ENCODE assay signal across 8 mouse cellular contexts in genomic region chr19:10603660-10604523, GRCm38 (mm10). TPM values are rescaled to one million over a fixed set of nuclear protein-coding genes. Genes with fewer than 3 reads are reported as not detected.
DNase-seq lines count a peak whose midpoint lies in the region; ATAC-seq and TF ChIP-seq lines count a peak whose summit lies in the region.

No protein-coding gene starts in this region.

- TF ChIP-seq POLR2A in thymus, adult 2 months (IDR thresholded peaks at IDR 0.05; ENCODE audit: control insufficient read depth, extremely low read depth, insufficient read depth, low read length, poor library complexity), result no peak

- DNase-seq in adrenal gland, postnatal 10 days, result peak; percentile 9
- no peak for DNase-seq in adrenal gland, adult 2 months
- DNase-seq in thymus, adult 2 months, result peak; percentile 9
- no peak for DNase-seq in thymus, postnatal 0 days (ENCODE audit: low spot score)
- peak; percentile 72 for DNase-seq in kidney, postnatal 10 days
- DNase-seq in gastrocnemius, postnatal 25 days, result no peak

- peaks cover 15% of the 10 kb centered on the region for H3K36me3 ChIP-seq in thymus, adult 2 months (ENCODE audit: control insufficient read depth, insufficient read depth, low read length)
- peaks cover 23% of the 10 kb centered on the region for H3K36me3 ChIP-seq in neural tube, embryonic 15.5 days

- no peaks in the 10 kb centered on the region for H3K9me3 ChIP-seq in neural tube, embryonic 15.5 days (replicated peaks)

- no peak for ATAC-seq in neural tube, embryonic 15.5 days (ENCODE audit: low FRiP score)
- ATAC-seq in activated CD4-positive, CD25-positive, alpha-beta regulatory T cell, adult 4 months, result no peak

- peak overlapping the region; percentile 59; the same call in 1 of the 2 replicates for H3K4me2 ChIP-seq in neural tube, embryonic 15.5 days

- no peak overlapping the region for H3K4me3 ChIP-seq in thymus, adult 2 months (ENCODE audit: control insufficient read depth, insufficient read depth, low read length)
- no peak overlapping the region for H3K4me3 ChIP-seq in neural tube, embryonic 15.5 days (replicated peaks)

- no peak for TF ChIP-seq CTCF in thymus, adult 2 months (IDR thresholded peaks at IDR 0.05; ENCODE audit: borderline replicate concordance, control insufficient read depth, extremely low read depth, insufficient read depth, low read length, poor library complexity)

- WGBS in thymus, adult 2 months, result 80% methylated on average over 18 of the region's 18 CpGs
- WGBS in neural tube, embryonic 15.5 days, result 90% methylated on average over 18 of the region's 18 CpGs

- H3K9ac ChIP-seq in neural tube, embryonic 15.5 days (replicated peaks), result peak overlapping the region; percentile 68

- H3K4me1 ChIP-seq in thymus, adult 2 months (replicated peaks; ENCODE audit: control insufficient read depth, insufficient read depth, low read length), result peaks cover 26% of the 10 kb centered on the region
- peaks cover 56% of the 10 kb centered on the region for H3K4me1 ChIP-seq in neural tube, embryonic 15.5 days

- H3K27ac ChIP-seq in thymus, adult 2 months (ENCODE audit: control insufficient read depth, insufficient read depth, low read length), result no peak overlapping the region
- peak overlapping the region; percentile 92 for H3K27ac ChIP-seq in neural tube, embryonic 15.5 days (replicated peaks)

- H3K27me3 ChIP-seq in thymus, adult 2 months (ENCODE audit: control insufficient read depth, insufficient read depth, low read length), result no peaks in the 10 kb centered on the region
- H3K27me3 ChIP-seq in neural tube, embryonic 15.5 days (replicated peaks), result no peaks in the 10 kb centered on the region

RNA-seq across cellular contexts. Expression of gene Ddb1, which starts 1.2 kb away (rescaled TPM):
- 100 to 1,000 TPM; 252 to 259 TPM for total RNA-seq in adrenal gland, postnatal 10 days (2021)
- total RNA-seq in adrenal gland, adult 2 months (2021), result 100 to 1,000 TPM; 255 to 264 TPM
- polyA plus RNA-seq in adrenal gland, adult 2 months (2012; rRNA removed), result 64.9 and 105 TPM in 2 replicates
- polyA plus RNA-seq in thymus, adult 2 months (2012; rRNA removed), result 154 and 156 TPM in 2 replicates
- polyA plus RNA-seq in thymus, postnatal 0 days (2015; fragmentation: Nextera tagmentation; extraction: Ambion mirVana), result 148 and 156 TPM in 2 replicates
- 194 and 213 TPM in 2 replicates for polyA plus RNA-seq in neural tube, embryonic 15.5 days (2015; fragmentation: Nextera tagmentation; extraction: Ambion mirVana)
- total RNA-seq in gastrocnemius, postnatal 25 days (2021), result 100 to 1,000 TPM; 114 to 129 TPM
- polyA plus RNA-seq in activated CD4-positive, CD25-positive, alpha-beta regulatory T cell, adult 4 months (2017; shearing (Covaris generic)), result 10 to 100 TPM; 79.6 to 85.1 TPM

RNA-seq across cellular contexts. Expression of gene Tkfc, which starts 1.6 kb away (rescaled TPM):
- total RNA-seq in adrenal gland, postnatal 10 days (2021), result 10 to 100 TPM; 32.0 to 64.7 TPM
- total RNA-seq in adrenal gland, adult 2 months (2021), result 10 to 100 TPM; 17.2 to 20.9 TPM
- 11.2 and 12.6 TPM in 2 replicates for polyA plus RNA-seq in adrenal gland, adult 2 months (2012; rRNA removed)
- polyA plus RNA-seq in thymus, adult 2 months (2012; rRNA removed), result 17.3 and 20.2 TPM in 2 replicates
- polyA plus RNA-seq in thymus, postnatal 0 days (2015; fragmentation: Nextera tagmentation; extraction: Ambion mirVana), result 12.4 and 13.7 TPM in 2 replicates
- polyA plus RNA-seq in neural tube, embryonic 15.5 days (2015; fragmentation: Nextera tagmentation; extraction: Ambion mirVana), result 21.8 and 25.2 TPM in 2 replicates
- 1 to 10 TPM; 4.2 to 5.1 TPM for total RNA-seq in gastrocnemius, postnatal 25 days (2021)
- 10 to 100 TPM in 1 of 2 experiments, 1 to 10 TPM in 1; 6.3 to 12.3 TPM for polyA plus RNA-seq in activated CD4-positive, CD25-positive, alpha-beta regulatory T cell, adult 4 months (2017; shearing (Covaris generic))

RNA-seq across cellular contexts. Expression of gene Tmem138, which starts 26.7 kb away (rescaled TPM):
- total RNA-seq in adrenal gland, postnatal 10 days (2021), result 1 to 10 TPM; 8.6 to 8.7 TPM
- total RNA-seq in adrenal gland, adult 2 months (2021), result 1 to 10 TPM; 7.0 to 9.8 TPM
- polyA plus RNA-seq in adrenal gland, adult 2 months (2012; rRNA removed), result 7.1 and 9.0 TPM in 2 replicates
- 18.7 and 20.6 TPM in 2 replicates for polyA plus RNA-seq in thymus, adult 2 months (2012; rRNA removed)
- 24.6 and 25.7 TPM in 2 replicates for polyA plus RNA-seq in thymus, postnatal 0 days (2015; fragmentation: Nextera tagmentation; extraction: Ambion mirVana)
- polyA plus RNA-seq in neural tube, embryonic 15.5 days (2015; fragmentation: Nextera tagmentation; extraction: Ambion mirVana), result 33.3 and 33.9 TPM in 2 replicates
- 1 to 10 TPM; 1.3 to 1.4 TPM for total RNA-seq in gastrocnemius, postnatal 25 days (2021)
- 10 to 100 TPM; 15.2 to 19.2 TPM for polyA plus RNA-seq in activated CD4-positive, CD25-positive, alpha-beta regulatory T cell, adult 4 months (2017; shearing (Covaris generic))

RNA-seq across cellular contexts. Expression of gene Cyb561a3, which starts 26.9 kb away (rescaled TPM):
- total RNA-seq in adrenal gland, postnatal 10 days (2021), result 10 to 100 TPM; 17.9 to 21.6 TPM
- 10 to 100 TPM; 14.7 to 24.6 TPM for total RNA-seq in adrenal gland, adult 2 months (2021)
- 34.1 and 37.2 TPM in 2 replicates for polyA plus RNA-seq in adrenal gland, adult 2 months (2012; rRNA removed)
- 87.9 and 93.7 TPM in 2 replicates for polyA plus RNA-seq in thymus, adult 2 months (2012; rRNA removed)
- 31.9 and 33.2 TPM in 2 replicates for polyA plus RNA-seq in thymus, postnatal 0 days (2015; fragmentation: Nextera tagmentation; extraction: Ambion mirVana)
- polyA plus RNA-seq in neural tube, embryonic 15.5 days (2015; fragmentation: Nextera tagmentation; extraction: Ambion mirVana), result 20.4 and 22.5 TPM in 2 replicates
- total RNA-seq in gastrocnemius, postnatal 25 days (2021), result 1 to 10 TPM; 4.5 to 6.2 TPM
- polyA plus RNA-seq in activated CD4-positive, CD25-positive, alpha-beta regulatory T cell, adult 4 months (2017; shearing (Covaris generic)), result 10 to 100 TPM; 33.9 to 39.6 TPM

RNA-seq across cellular contexts. Expression of gene Vwce, which starts 30.1 kb away (rescaled TPM):
- 1 to 10 TPM; 1.9 to 3.2 TPM for total RNA-seq in adrenal gland, postnatal 10 days (2021)
- under 1 TPM; 0.17 to 0.79 TPM for total RNA-seq in adrenal gland, adult 2 months (2021)
- polyA plus RNA-seq in adrenal gland, adult 2 months (2012; rRNA removed), result 0.18 and 0.26 TPM in 2 replicates
- 3.1 and 4.7 TPM in 2 replicates for polyA plus RNA-seq in thymus, adult 2 months (2012; rRNA removed)
- polyA plus RNA-seq in thymus, postnatal 0 days (2015; fragmentation: Nextera tagmentation; extraction: Ambion mirVana), result 1.2 and 2.2 TPM in 2 replicates
- 1.7 and 2.4 TPM in 2 replicates for polyA plus RNA-seq in neural tube, embryonic 15.5 days (2015; fragmentation: Nextera tagmentation; extraction: Ambion mirVana)
- under 1 TPM in 1 of 2 experiments, not detected in 1; 0.08 TPM for total RNA-seq in gastrocnemius, postnatal 25 days (2021)
- polyA plus RNA-seq in activated CD4-positive, CD25-positive, alpha-beta regulatory T cell, adult 4 months (2017; shearing (Covaris generic)), result 1 to 10 TPM in 1 of 2 experiments, not detected in 1; 1.1 TPM

Comparison
In these comparisons a context has a peak if more than half of its experiments do, and no peak if none do; other contexts are left out.
1. DNase-seq: peak in adrenal gland, postnatal 10 days (single experiment), thymus, adult 2 months (single experiment) and kidney, postnatal 10 days (single experiment); none in adrenal gland, adult 2 months (single experiment), thymus, postnatal 0 days (single experiment) and gastrocnemius, postnatal 25 days (single experiment).